In genomic region chr10:52742671-52743379, GRCm38 (mm10) we compare ENCODE assay signal across 9 mouse cellular contexts. TPM values are rescaled to one million over a fixed set of nuclear protein-coding genes. Genes with fewer than 3 reads are reported as not detected.
DNase-seq lines count a peak whose midpoint lies in the region; ATAC-seq lines count a peak whose summit lies in the region.
"Had no signal": no experiment of that assay in that cellular context is flagged by ENCODE, and none has a peak within 500 bp of the region (broad histone marks: within the 10 kb centered on the region; RNA-seq: fewer than 3 reads in every experiment).

No protein-coding gene starts in this region.

- H3K27me3 ChIP-seq in embryonic facial prominence, embryonic 11.5 days (ENCODE audit: control insufficient read depth, insufficient read depth, low read length), result no peaks in the 10 kb centered on the region
- H3K27me3 ChIP-seq in kidney, embryonic 14.5 days (ENCODE audit: control insufficient read depth, insufficient read depth, low read length), result no peaks in the 10 kb centered on the region
- no peaks in the 10 kb centered on the region for H3K27me3 ChIP-seq in midbrain, embryonic 13.5 days

- H3K9ac ChIP-seq in embryonic facial prominence, embryonic 11.5 days (replicated peaks; ENCODE audit: low read length), result no peak overlapping the region
- H3K9ac ChIP-seq in kidney, embryonic 14.5 days (ENCODE audit: low read depth, low read length), result no peak overlapping the region
- 0 out of 2 replicates have a peak overlapping the region, but pooled peaks have one; percentile 12 for H3K9ac ChIP-seq in midbrain, embryonic 13.5 days (replicated peaks)

- no peaks in the 10 kb centered on the region for H3K4me1 ChIP-seq in embryonic facial prominence, embryonic 11.5 days (ENCODE audit: control insufficient read depth, insufficient read depth, low read length)
- H3K4me1 ChIP-seq in kidney, embryonic 14.5 days (ENCODE audit: control insufficient read depth, insufficient read depth, low read length), result no peaks in the 10 kb centered on the region
- H3K4me1 ChIP-seq in midbrain, embryonic 13.5 days (replicated peaks), result peaks cover 18% of the 10 kb centered on the region

- H3K9me3 ChIP-seq in embryonic facial prominence, embryonic 11.5 days (replicated peaks; ENCODE audit: control insufficient read depth, low read length), result no peaks in the 10 kb centered on the region
- no peaks in the 10 kb centered on the region for H3K9me3 ChIP-seq in kidney, embryonic 14.5 days (ENCODE audit: control insufficient read depth, low read length)
- no peaks in the 10 kb centered on the region for H3K9me3 ChIP-seq in midbrain, embryonic 13.5 days

- no peaks in the 10 kb centered on the region for H3K36me3 ChIP-seq in embryonic facial prominence, embryonic 11.5 days (replicated peaks; ENCODE audit: control insufficient read depth, insufficient read depth, low read depth, low read length)
- H3K36me3 ChIP-seq in kidney, embryonic 14.5 days (ENCODE audit: control insufficient read depth, insufficient read depth, low read length), result no peaks in the 10 kb centered on the region
- H3K36me3 ChIP-seq in midbrain, embryonic 13.5 days, result no peaks in the 10 kb centered on the region

- peak; percentile 99 for ATAC-seq in embryonic facial prominence, embryonic 11.5 days (replicated peaks; ENCODE audit: insufficient number of reproducible peaks, low FRiP score, low TSS enrichment, low read depth)
- peak; percentile 90; the same call in 1 of the 2 replicates for ATAC-seq in kidney, embryonic 14.5 days (ENCODE audit: low FRiP score, low TSS enrichment)
- ATAC-seq in midbrain, embryonic 13.5 days, result peak; percentile 99
- no peak for ATAC-seq in megakaryocyte-erythroid progenitor cell, adult 5-6 weeks (replicated peaks; ENCODE audit: low FRiP score, low TSS enrichment, poor library complexity, severe bottlenecking)
- ATAC-seq in CD4-positive, CD25-positive, alpha-beta regulatory T cell, adult 4 months, result no peak

- H3K4me3 ChIP-seq in embryonic facial prominence, embryonic 11.5 days (ENCODE audit: low read depth, low read length), result no peak overlapping the region
- H3K4me3 ChIP-seq in kidney, embryonic 14.5 days (ENCODE audit: low read length), result no peak overlapping the region
- H3K4me3 ChIP-seq in midbrain, embryonic 13.5 days (replicated peaks), result peak overlapping the region; percentile 12; the same call in 1 of the 2 replicates

- 4% methylated on average over 10 of the region's 10 CpGs for WGBS in embryonic facial prominence, embryonic 11.5 days
- 15% methylated on average over 10 of the region's 10 CpGs for WGBS in kidney, embryonic 14.5 days
- 2% methylated on average over 10 of the region's 10 CpGs for WGBS in midbrain, embryonic 13.5 days

- DNase-seq in right cerebral cortex, postnatal 10 days (ENCODE audit: low spot score in 2 of 2), result peak; percentile 76 to 86
- no peak for DNase-seq in right cerebral cortex, adult 18-20 months
- DNase-seq in embryonic facial prominence, embryonic 11.5 days (ENCODE audit: low spot score), result peak; percentile 78
- DNase-seq in adrenal gland, adult (ENCODE audit: inconsistent age in 2 of 2, low spot score in 1 of 2), result no peak

- H3K27ac ChIP-seq in embryonic facial prominence, embryonic 11.5 days (replicated peaks; ENCODE audit: low read depth, low read length), result no peak overlapping the region; the same call in 1 of the 2 replicates
- no peak overlapping the region for H3K27ac ChIP-seq in kidney, embryonic 14.5 days (ENCODE audit: low read depth, low read length)
- H3K27ac ChIP-seq in midbrain, embryonic 13.5 days, result peak overlapping the region; percentile 66

- H3K4me2 ChIP-seq in embryonic facial prominence, embryonic 11.5 days (ENCODE audit: low read depth, low read length), result no peak overlapping the region
- H3K4me2 ChIP-seq in kidney, embryonic 14.5 days (replicated peaks; ENCODE audit: low read depth, low read length), result no peak overlapping the region
- H3K4me2 ChIP-seq in midbrain, embryonic 13.5 days (replicated peaks), result peak overlapping the region; percentile 46

RNA-seq across cellular contexts. Expression of gene Slc35f1, which starts 52.5 kb away (rescaled TPM):
- 3.7 and 3.9 TPM in 2 replicates for polyA plus RNA-seq in embryonic facial prominence, embryonic 11.5 days (2014; fragmentation: Nextera tagmentation; extraction: Ambion mirVana)
- 2.3 and 3.3 TPM in 2 replicates for polyA plus RNA-seq in kidney, embryonic 14.5 days (2014; fragmentation: Nextera tagmentation; extraction: Ambion mirVana)
- polyA plus RNA-seq in midbrain, embryonic 13.5 days (2015; fragmentation: Nextera tagmentation; extraction: Ambion mirVana), result 33.0 and 36.3 TPM in 2 replicates
- total RNA-seq in megakaryocyte-erythroid progenitor cell, adult 5-6 weeks (2014; fragmentation: Nextera tagmentation), result not detected in 2 replicates
- total RNA-seq in megakaryocyte-erythroid progenitor cell, adult 5-6 weeks (2017), result not detected in 2 replicates
- not detected for polyA plus RNA-seq in CD4-positive, CD25-positive, alpha-beta regulatory T cell, adult 4 months (2017; shearing (Covaris generic))
- total RNA-seq: liver, adult 2 months had no signal
- polyA plus RNA-seq: liver, adult 2 months had no signal

Comparison
In these comparisons a context has a peak if more than half of its experiments do, and no peak if none do; other contexts are left out.
1. DNase-seq: peak in right cerebral cortex, postnatal 10 days (2 of 2) and embryonic facial prominence, embryonic 11.5 days (single experiment); none in right cerebral cortex, adult 18-20 months (single experiment) and adrenal gland, adult (0 of 2).
2. ATAC-seq: peak in embryonic facial prominence, embryonic 11.5 days (single experiment), kidney, embryonic 14.5 days (single experiment) and midbrain, embryonic 13.5 days (single experiment); none in megakaryocyte-erythroid progenitor cell, adult 5-6 weeks (single experiment) and CD4-positive, CD25-positive, alpha-beta regulatory T cell, adult 4 months (single experiment).